Mouse (Mus musculus): ENCODE data around the gene Crcp. TPM values are rescaled to one million over a fixed set of nuclear protein-coding genes. Genes with fewer than 3 reads are reported as not detected.

Gene Crcp
- total and polyA plus RNA-seq, 3 experiments, result 42.3 to 63.2 (median 58.3) TPM

DNA sequence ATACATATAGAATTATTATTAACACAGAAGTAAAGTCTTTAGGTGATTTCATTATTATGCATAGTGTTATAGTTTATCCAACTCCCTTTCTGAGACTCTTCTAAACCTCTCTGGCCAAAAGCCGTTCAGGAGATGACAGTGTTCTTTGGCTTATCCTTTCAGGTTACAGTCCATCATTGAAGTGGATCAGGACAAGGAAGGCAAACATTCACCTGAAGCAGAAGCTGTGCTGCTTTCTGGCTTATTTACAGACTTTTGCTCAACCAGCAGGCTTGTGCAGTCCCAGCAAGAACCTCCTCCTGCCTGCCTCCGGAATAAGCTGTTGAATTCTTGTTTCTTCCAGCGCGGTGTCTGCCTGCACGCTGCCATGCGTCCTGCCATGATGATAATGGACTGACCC lies 43.9 kb downstream of the Crcp start, which contains the start of gene Tpst1:
Gene Tpst1, plus strand, starts transcription at position 301 of the 400 bp plus-strand sequence.
- H3K9ac ChIP-seq (ENCODE audit: insufficient read depth, low read depth), result no peak within 1 kb of the TSS
- H3K36me3 ChIP-seq (replicated peaks in 1 of 2; ENCODE audit: control insufficient read depth in 1 of 2, insufficient read depth in 1 of 2, low read length in 1 of 2), result no peaks in the 10 kb centered on the region
- H3K9me3 ChIP-seq (replicated peaks; ENCODE audit: low read length), result peaks cover 3% of the 10 kb centered on the region
- H3K79me2 ChIP-seq (replicated peaks; ENCODE audit: control insufficient read depth, extremely low read depth, insufficient read depth, poor library complexity, severe bottlenecking), result no peaks in the 10 kb centered on the region
- peaks cover 0 to 9% of the 10 kb centered on the region in 2 experiments; a peak in 2 of 4 replicates for H3K4me1 ChIP-seq (ENCODE audit: control insufficient read depth in 1 of 2, insufficient read depth in 2 of 2)
- H3K4me2 ChIP-seq (ENCODE audit: insufficient read depth, low read depth, poor library complexity, severe bottlenecking), result no peak within 1 kb of the TSS
- no peak within 1 kb of the TSS for H3K4me3 ChIP-seq (replicated peaks in 1 of 3; ENCODE audit: low read depth in 2 of 3, low read length in 2 of 3, poor library complexity in 1 of 3)
- H3K27me3 ChIP-seq (replicated peaks), result peaks cover 1% of the 10 kb centered on the region
- no peak within 1 kb of the TSS for H3K27ac ChIP-seq (ENCODE audit: insufficient read depth, low read depth)
- TF ChIP-seq CTCF (conservative IDR thresholded peaks at IDR 0.05 in 1 of 2, IDR thresholded peaks at IDR 0.05 in 1 of 2; ENCODE audit: low read depth in 2 of 2, low read length in 2 of 2), result no peak
- TF ChIP-seq TCF12 (IDR thresholded peaks at IDR 0.05; ENCODE audit: low read depth, low read length), result no peak
- no peak for TF ChIP-seq GABPA (IDR thresholded peaks at IDR 0.05; ENCODE audit: insufficient replicate concordance, low read depth, low read length)
- TF ChIP-seq MYC (IDR thresholded peaks at IDR 0.05; ENCODE audit: low read depth, low read length), result no peak
- TF ChIP-seq SIN3A (IDR thresholded peaks at IDR 0.05; ENCODE audit: low read length), result no peak
- TF ChIP-seq RAD21 (IDR thresholded peaks at IDR 0.05; ENCODE audit: low read depth, low read length), result no peak
- no peak for TF ChIP-seq CHD1 (IDR thresholded peaks at IDR 0.05; ENCODE audit: low read depth, low read length)
- TF ChIP-seq RCOR1 (conservative IDR thresholded peaks at IDR 0.05; ENCODE audit: low read depth, low read length), result no peak
- no peak for TF ChIP-seq MEF2A (IDR thresholded peaks at IDR 0.05; ENCODE audit: borderline replicate concordance, low read depth, low read length)
- TF ChIP-seq NRF1 (IDR thresholded peaks at IDR 0.05; ENCODE audit: low read depth, low read length), result no peak
- no peak for TF ChIP-seq ELF1 (IDR thresholded peaks at IDR 0.05; ENCODE audit: low read depth, low read length)
- TF ChIP-seq IRF4 (IDR thresholded peaks at IDR 0.05; ENCODE audit: low read depth, low read length), result no peak
- no peak for TF ChIP-seq UBTF (IDR thresholded peaks at IDR 0.05; ENCODE audit: low read depth, low read length)
- no peak for TF ChIP-seq POLR2A (IDR thresholded peaks at IDR 0.05; ENCODE audit: low read depth, low read length)
- no peak for TF ChIP-seq BHLHE40 (IDR thresholded peaks at IDR 0.05; ENCODE audit: low read depth, low read length)
- TF ChIP-seq JUND (conservative IDR thresholded peaks at IDR 0.05; ENCODE audit: low read depth, low read length), result no peak
- TF ChIP-seq KAT2A (IDR thresholded peaks at IDR 0.05; ENCODE audit: insufficient replicate concordance, low read length), result no peak
- dilution Hi-C loops (cut with MboI; ENCODE audit: extremely low pct_ligation_motif_present, extremely low pct_unique_long_range_greater_than_20kb, low sequenced_read_pairs), result no loop called here
- in situ Hi-C loops (cut with MboI; ENCODE audit: low pct_ligation_motif_present, low pct_unique_long_range_greater_than_20kb, low sequenced_read_pairs), result no loop called here
- no peak for DNase-seq (ENCODE audit: extremely low read depth)

DNA sequence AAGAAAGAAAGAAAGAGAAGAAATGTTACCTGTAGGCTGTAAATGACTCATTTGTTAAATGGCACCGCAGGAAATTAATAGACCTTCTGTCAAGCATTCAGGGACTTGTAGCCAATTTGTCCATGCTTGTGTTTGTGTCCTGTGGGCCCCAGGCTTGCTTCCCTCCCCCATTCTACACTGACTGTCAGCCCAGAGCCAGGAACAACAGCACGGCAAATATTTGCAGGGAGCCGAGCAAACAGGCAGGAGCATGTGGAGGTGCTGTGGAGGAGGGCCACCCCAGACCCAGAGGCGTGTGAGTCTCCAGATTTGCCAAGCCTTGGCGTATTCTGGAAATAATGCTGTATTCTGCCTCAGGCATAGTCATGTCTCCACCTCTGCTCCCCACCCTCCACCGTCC lies 45.4 kb downstream of the Crcp start:
- Histone ChIP-seq H3K27ac (ENCODE audit: insufficient read depth, low read depth) (no peak overlapping the region), H3K9ac (ENCODE audit: insufficient read depth, low read depth) (no peak overlapping the region), H3K79me2 (replicated peaks; ENCODE audit: control insufficient read depth, extremely low read depth, insufficient read depth, poor library complexity, severe bottlenecking) (no peaks in the 10 kb centered on the region), H3K4me2 (ENCODE audit: insufficient read depth, low read depth, poor library complexity, severe bottlenecking) (no peak overlapping the region), H3K4me3 (replicated peaks in 1 of 3; ENCODE audit: low read depth in 2 of 3, low read length in 2 of 3, poor library complexity in 1 of 3) (no peak overlapping the region), H3K27me3 (replicated peaks) (peaks cover 1% of the 10 kb centered on the region), H3K4me1 (ENCODE audit: control insufficient read depth in 1 of 2, insufficient read depth in 2 of 2) (peaks cover 4 to 21% of the 10 kb centered on the region in 2 experiments; a peak in 3 of 4 replicates), H3K36me3 (replicated peaks in 1 of 2; ENCODE audit: control insufficient read depth in 1 of 2, insufficient read depth in 1 of 2, low read length in 1 of 2) (no peaks in the 10 kb centered on the region), H3K9me3 (replicated peaks; ENCODE audit: low read length) (no peaks in the 10 kb centered on the region)
- DNase-seq (ENCODE audit: extremely low read depth), result no peak
- in situ Hi-C loops (cut with MboI; ENCODE audit: low pct_ligation_motif_present, low pct_unique_long_range_greater_than_20kb, low sequenced_read_pairs) (no loop called here), dilution Hi-C loops (cut with MboI; ENCODE audit: extremely low pct_ligation_motif_present, extremely low pct_unique_long_range_greater_than_20kb, low sequenced_read_pairs) (no loop called here)
- TF ChIP-seq CHD2 (IDR thresholded peaks at IDR 0.05; ENCODE audit: low read length), result no peak
- TF ChIP-seq ZC3H11A (IDR thresholded peaks at IDR 0.05; ENCODE audit: low read depth, low read length), result no peak
- no peak for TF ChIP-seq SIN3A (IDR thresholded peaks at IDR 0.05; ENCODE audit: low read length)
- no peak for TF ChIP-seq BHLHE40 (IDR thresholded peaks at IDR 0.05; ENCODE audit: low read depth, low read length)
- no peak for TF ChIP-seq GABPA (IDR thresholded peaks at IDR 0.05; ENCODE audit: insufficient replicate concordance, low read depth, low read length)
- TF ChIP-seq USF1 (IDR thresholded peaks at IDR 0.05; ENCODE audit: low read depth, low read length), result no peak
- TF ChIP-seq E2F4 (IDR thresholded peaks at IDR 0.05; ENCODE audit: insufficient replicate concordance, low read depth, low read length), result no peak
- no peak for TF ChIP-seq ETS1 (conservative IDR thresholded peaks at IDR 0.05; ENCODE audit: low read depth, low read length)
- TF ChIP-seq PAX5 (IDR thresholded peaks at IDR 0.05; ENCODE audit: low read length), result no peak
- no peak for TF ChIP-seq POLR2AphosphoS2 (IDR thresholded peaks at IDR 0.05; ENCODE audit: low read depth, low read length)
- TF ChIP-seq USF2 (conservative IDR thresholded peaks at IDR 0.05; ENCODE audit: low read depth, low read length), result no peak
- TF ChIP-seq RCOR1 (conservative IDR thresholded peaks at IDR 0.05; ENCODE audit: low read depth, low read length), result no peak

All from CH12.LX (cell line).